Mouse (Mus musculus) megakaryocyte, adult 5-6 weeks (primary cell): ENCODE measurements around the gene 1700025G04Rik. TPM values are rescaled to one million over a fixed set of nuclear protein-coding genes. Genes with fewer than 3 reads are reported as not detected.

ENCODE experiments used
- ATAC-seq: 2 replicates; pipeline ENCODE4 v1.8.0; 2016; ENCODE audit warnings: mild to moderate bottlenecking, inconsistent platforms; ENCODE audit not compliant: poor library complexity, severe bottlenecking
- total RNA-seq, 2 experiments: library from RNA; stranded (forward) in 1 of 2; stranded (reverse) in 1 of 2; fragments of 153-499, 151-499 nt in 1 of 2; fragments of 221-1000, 200-1000 nt in 1 of 2; gene quantifications; 2 replicates each; pipeline versions ENCODE4 v1.2.3 to v1.2.4; 2015 to 2017

1700025G04Rik gene
- total RNA-seq, 2 experiments from 2014 or later = 27.8 to 51.1 TPM

DNA sequence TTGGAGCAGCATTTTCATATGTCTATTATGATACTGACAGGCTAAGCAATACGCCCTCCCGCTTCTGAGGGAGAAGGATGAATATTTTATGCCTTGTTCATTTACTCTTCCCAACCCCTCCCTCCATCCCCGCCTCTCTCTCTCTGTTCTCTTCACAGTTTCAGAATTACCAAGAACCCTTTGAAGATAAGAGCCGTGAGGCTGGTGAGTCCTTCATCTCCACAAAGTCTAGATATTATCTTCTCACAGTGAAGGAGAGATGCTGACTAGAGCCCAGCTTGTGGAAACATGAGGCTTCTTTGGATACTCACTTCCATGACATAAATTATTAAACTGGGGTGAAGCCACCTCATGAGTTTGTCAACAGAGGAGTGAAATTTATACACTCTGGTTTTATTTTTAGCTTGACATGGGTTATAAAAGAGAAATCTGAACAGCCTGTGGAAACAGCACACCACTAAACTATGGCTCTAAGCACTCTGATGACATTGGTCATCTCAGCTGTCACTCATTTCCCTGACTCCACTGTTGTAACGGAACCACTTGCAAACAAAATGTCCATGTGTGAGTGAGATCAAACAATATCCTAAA is 116.7 kb downstream of the 1700025G04Rik start:
- no peak for ATAC-seq

GRCm38 (mm10) chr1:151971581-151971980 is 118.3 kb downstream of the 1700025G04Rik start:
- no peak for ATAC-seq

DNA sequence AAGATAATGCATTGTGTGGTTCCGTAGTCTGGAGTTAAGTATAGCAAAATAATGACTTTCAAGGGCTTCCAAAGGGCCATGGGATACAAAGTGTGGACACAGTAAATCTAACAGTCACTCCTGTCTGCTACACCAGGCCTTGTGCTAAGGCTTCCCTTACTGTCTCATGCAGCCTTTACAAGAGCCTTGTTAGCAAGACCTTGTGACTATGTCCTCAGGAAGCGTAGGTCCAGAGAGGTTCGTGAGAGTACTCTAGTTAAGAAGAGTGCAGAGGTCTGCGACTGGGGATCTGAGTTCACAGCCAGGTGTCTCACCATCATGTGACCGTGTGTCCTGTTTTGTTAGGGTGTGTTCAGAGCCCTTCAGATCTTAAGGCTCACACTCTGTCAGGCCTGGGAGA is 121.8 kb downstream of the 1700025G04Rik start:
- ATAC-seq = no peak

DNA sequence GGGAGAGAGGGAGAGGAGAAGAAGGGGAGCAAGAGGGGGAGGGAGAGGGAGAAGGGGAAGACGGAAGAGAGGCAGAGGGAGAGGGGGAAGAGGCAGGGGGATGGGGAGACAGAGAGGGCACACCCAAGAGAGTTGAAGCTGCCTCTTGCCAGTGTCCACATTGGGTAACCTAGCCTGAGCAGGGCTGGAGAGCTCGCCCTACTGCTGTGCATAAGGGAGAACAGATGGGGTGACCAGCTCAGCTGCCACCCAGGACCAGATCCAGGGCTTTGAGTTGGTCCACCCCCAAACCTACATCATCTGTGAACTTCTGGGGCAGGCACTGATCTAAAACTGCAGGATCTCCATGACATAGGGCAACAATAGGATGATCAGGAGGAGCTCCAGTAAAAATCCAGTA is 125.1 kb downstream of the 1700025G04Rik start:
- ATAC-seq = no peak

DNA sequence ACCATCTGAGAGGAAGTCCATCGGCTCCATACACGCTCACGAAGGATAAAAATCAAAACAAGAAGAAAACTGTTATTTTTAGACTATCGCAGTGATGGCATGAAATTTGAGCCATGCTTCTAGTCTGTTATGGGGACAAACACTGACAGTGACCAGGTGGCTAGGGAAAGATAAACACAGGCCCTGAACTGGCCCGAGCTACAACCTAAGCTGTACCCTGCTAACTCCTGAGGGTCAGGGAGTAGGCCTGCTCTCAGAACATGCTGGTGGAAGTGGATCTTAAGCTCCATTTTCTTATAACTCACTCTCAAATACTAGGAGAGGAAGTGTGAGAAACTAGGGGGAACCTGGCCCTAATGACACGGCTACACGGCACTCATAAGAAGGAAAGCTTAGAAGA is 126.7 kb downstream of the 1700025G04Rik start:
- ATAC-seq = peak; percentile 16; the same call in 1 of the 2 replicates

DNA sequence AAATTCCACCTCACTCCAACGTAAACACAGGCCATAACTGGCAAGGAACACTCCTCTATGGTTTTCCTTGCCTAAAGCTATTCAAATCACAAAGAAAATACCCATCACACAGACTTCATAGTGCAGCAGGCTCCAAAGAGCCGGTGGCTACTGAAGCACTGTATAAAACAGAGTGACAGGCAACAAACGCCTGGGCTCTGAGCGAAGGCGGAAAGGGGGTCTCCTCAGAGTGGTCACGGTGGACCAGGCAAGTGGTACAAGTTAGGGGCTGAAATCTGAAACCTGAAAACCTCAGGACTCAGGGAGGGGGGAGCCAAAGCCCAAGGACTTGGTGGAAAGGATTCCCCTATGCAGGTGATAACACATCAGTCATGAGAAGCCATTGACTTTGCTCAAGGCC is 127.8 kb downstream of the 1700025G04Rik start:
- ATAC-seq = no peak

- no peak for ATAC-seq
Observed at GRCm38 (mm10) chr1:151961204-151961603, 128.7 kb downstream of the 1700025G04Rik start.

GRCm38 (mm10) chr1:151959010-151959409 is 130.9 kb downstream of the 1700025G04Rik start:
- no peak for ATAC-seq

- peak; percentile 68 for ATAC-seq
Observed at GRCm38 (mm10) chr1:151958442-151958841, 131.5 kb downstream of the 1700025G04Rik start.

DNA sequence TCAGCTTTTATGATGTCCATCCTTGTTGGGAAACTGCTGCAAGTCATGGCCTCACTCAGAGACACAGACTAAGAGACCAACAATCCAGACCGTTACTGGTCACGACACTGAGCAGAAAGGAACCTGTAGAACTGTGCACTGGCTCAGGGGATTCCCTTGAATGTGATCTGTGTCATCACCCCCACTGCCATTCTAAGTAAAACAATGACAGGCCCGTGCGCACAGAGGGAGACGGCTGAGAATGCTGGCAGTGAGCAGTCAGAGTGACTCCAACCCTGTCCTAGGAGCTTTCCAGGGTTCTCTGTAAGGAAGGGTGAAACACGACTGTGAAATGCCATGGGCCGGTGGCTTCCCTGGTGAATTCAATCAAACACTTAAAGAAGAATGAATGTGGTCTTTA is 132.3 kb downstream of the 1700025G04Rik start:
- no peak for ATAC-seq

GRCm38 (mm10) chr1:151955866-151956265 is 134.1 kb downstream of the 1700025G04Rik start:
- ATAC-seq = no peak

DNA sequence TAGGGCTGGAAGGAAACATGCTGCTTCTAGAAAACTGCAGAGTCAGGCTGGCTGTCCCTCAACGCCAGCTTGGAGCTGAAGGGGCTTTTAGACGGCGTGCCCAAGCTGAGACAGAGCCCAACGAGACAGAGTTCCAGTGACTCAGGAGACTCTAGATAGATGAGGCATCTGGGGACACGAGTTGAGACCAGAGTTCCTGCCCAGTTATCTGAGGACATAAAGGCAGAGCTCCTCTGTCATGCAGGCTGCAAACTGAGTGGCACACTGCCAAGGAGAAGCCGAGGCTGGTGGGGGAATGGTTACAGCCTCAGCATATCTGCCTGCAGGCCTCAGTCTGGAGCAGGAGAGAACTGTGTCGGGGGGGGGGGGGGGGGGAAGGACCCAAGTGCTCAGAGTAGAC is 136.4 kb downstream of the 1700025G04Rik start:
- no peak for ATAC-seq

GRCm38 (mm10) chr1:151948065-151948464 is 141.9 kb downstream of the 1700025G04Rik start:
- ATAC-seq = peak; percentile 88

- ATAC-seq = peak; percentile 23
Observed at GRCm38 (mm10) chr1:151947571-151947970, 142.4 kb downstream of the 1700025G04Rik start.

DNA sequence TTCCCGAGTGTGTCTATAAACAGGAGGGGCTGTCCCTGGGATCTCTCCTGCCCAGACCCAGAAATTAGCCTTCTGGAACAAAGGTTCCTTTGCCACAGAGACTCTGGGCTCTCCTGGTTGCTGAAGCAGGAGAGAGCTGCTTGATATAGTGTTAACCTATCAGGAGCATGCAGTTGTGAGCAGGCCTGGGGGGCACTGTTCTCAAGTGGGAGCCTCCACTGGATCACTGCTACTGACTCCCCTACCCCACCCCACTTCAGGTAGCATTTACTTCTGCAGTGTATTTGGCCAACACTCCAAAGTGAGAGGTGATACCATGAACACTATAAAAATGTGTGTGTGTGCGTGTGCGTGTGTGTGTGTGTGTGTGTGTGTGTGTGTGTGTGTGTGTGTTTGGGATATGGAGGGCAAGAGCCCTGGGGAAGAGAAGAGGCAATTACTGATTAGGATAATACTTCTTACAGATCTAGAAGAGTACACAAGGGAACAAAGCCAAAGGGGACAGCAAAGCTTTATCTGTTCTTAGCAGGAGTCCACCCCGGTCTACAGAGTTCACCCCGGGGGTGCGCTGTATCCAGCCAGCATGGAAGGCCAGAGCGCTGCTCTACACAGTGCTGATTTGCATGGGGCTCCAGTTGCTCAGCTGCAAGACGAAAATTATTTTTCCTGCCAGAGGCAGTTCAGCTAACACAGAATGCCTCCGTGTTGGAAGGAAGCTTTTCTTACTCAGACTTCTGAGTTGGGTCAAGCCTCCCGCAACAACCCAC is 145.3 kb downstream of the 1700025G04Rik start:
- ATAC-seq = no peak

DNA sequence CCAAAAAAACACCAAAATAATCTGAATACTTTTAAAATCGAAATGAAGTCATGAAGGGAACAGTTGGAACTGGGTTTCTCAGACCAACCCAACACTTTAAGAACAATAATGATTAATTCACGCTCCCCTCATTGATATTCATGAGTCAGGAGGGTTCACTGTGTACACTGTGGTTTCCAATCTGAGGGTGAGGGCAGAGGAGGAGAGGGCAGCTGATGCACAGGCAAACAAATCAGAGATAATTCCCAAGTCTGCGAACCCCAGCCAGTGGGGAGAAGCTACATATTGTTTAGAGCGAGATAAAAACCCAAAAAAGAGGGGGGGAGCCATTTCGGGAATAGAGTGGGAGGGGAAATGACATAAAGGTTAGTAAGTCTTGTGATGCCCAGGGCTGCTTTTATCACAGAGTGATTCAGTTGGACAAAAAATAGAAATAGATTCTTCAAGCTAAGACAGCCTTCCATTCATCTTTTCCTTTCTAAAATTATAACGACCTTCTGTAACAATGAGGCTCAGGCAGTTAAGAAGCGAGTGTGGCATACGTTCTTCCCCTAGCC is 146.2 kb downstream of the 1700025G04Rik start:
- ATAC-seq = no peak

GRCm38 (mm10) chr1:151942972-151943654 is 146.8 kb downstream of the 1700025G04Rik start:
- no peak for ATAC-seq

GRCm38 (mm10) chr1:151939987-151940386 is 149.9 kb downstream of the 1700025G04Rik start:
- no peak for ATAC-seq

GRCm38 (mm10) chr1:151939510-151939909 is 150.4 kb downstream of the 1700025G04Rik start:
- ATAC-seq = no peak

DNA sequence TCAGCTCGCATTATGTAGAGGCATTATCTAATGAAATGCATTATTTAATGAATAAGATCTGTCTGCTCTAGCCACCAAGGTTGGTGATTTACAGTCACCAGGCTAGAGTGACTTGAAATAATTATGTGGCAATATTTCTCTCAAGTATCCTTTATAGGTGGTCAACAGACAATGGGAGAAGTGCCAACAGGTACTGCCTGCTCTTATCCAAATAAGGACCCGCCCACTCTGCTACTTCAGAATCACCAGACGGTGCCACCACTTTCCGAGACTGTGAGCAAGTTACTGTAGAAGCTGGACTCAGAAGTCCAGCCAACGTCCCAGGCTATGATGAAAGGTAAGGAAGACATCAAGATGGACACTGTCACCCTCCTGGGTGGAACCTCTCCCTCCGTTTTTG is 156.3 kb downstream of the 1700025G04Rik start:
- ATAC-seq = no peak

DNA sequence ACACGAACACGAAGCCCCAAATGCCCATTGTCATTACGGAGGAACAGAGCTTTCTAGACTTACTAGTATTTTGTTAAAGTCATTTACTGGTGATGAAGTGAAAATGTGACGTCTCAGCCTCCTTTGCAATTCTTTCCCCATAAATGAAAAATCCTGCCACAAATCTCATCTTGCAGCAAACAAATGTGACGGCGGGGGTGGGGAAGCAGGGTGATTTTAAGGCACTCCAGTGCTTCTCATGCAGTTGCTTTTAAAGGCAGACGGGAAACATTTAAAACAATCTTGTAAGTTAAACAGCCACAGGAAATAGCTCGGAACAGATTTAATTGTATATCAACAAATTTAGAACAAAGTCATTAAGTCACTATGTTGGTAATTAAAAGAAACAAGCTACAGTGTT is 163.1 kb downstream of the 1700025G04Rik start:
- no peak for ATAC-seq

DNA sequence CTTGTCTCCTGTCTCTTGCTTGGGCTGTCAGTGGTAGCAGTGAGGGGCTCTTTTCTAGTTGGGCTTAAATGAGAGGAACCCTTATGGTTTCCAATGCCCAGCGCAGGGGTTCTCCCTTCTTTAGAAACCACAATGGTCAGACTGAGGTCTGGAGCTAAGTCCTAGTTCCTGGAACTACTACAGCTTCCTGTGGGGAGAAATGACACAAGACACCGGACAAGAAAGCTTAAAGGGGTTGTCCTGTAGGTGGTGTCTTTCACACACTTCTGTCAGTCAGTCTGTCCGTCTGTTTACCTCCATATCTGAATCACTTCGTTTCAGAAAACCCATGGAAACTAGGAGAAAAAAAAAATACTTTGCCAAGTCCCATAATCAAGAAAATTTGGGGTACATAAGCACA is 163.8 kb downstream of the 1700025G04Rik start:
- ATAC-seq = peak; percentile 51
